Mouse (Mus musculus): ENCODE data around the gene E430018J23Rik.

GRCm38 (mm10) chr7:127363475-127363921, 29.9 kb downstream of the E430018J23Rik start:
- TF ChIP-seq CTCF (IDR thresholded peaks at IDR 0.05; ENCODE audit: low read depth) (no peak), EP300 (optimal IDR thresholded peaks at IDR 0.05) (no peak)
